Mouse (Mus musculus) erythroblast, embryonic 14.5 days (primary cell): ENCODE measurements around the gene Polr3e.

Experiments
- GATA1 ChIP-seq: IDR thresholded peaks from 2 replicates; pipeline ENCODE4 v1.6.1; 2012; ENCODE audit warnings: low read length, inconsistent platforms, mixed read lengths
- TAL1 ChIP-seq: IDR thresholded peaks from 3 replicates; pipeline ENCODE4 v1.6.1; 2012; ENCODE audit warnings: low read length, inconsistent platforms, mixed read lengths

DNA sequence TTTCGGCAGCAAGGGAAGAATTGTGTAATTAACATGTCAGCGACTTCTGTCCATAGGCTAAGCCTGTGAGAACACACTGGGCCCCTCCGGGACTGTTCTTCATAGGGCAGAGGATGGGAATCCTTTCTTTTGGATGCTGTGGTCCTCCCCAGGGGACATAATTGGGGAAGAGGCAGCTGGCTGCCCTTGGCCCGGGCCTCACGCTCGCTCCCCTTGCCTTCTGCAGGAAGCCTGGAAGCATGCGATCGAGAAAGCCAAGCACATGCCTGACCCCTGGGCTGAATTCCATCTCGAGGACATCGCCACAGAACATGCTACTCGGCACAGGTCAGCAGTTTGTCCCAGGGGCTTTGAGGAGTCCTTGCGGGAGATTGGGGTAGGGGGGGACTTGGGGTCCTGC is 44.5 kb upstream of the Polr3e start:
- no peak for TF ChIP-seq TAL1
- TF ChIP-seq GATA1 = no peak
